Mouse (Mus musculus): ENCODE measurements around the gene Arf4. TPM values are rescaled to one million over a fixed set of nuclear protein-coding genes. Genes with fewer than 3 reads are reported as not detected.
"Not testable (repeated sequence)": the region's sequence is repeated elsewhere in the genome, so short reads cannot be mapped to it uniquely, and the experiment has no call there.

The Arf4 gene
- polyA plus RNA-seq, 1 experiment, result 128 TPM

GRCm38 (mm10) chr14:26675791-26676190, 37.9 kb downstream of the Arf4 start:
- no peak overlapping the region for H3ac ChIP-seq (ENCODE audit: control insufficient read depth, insufficient read length)
- no peaks in the 10 kb centered on the region for H3K79me2 ChIP-seq (ENCODE audit: control insufficient read depth, insufficient read depth)
- H3K4me2 ChIP-seq (ENCODE audit: low read depth), result no peak overlapping the region
- no peak overlapping the region for H3K4me3 ChIP-seq
- H3K27me3 ChIP-seq (ENCODE audit: control insufficient read depth, insufficient read depth, insufficient read length), result no peaks in the 10 kb centered on the region
- H3K36me3 ChIP-seq (ENCODE audit: control insufficient read depth, insufficient read depth), result no peaks in the 10 kb centered on the region
- TF ChIP-seq REST (IDR thresholded peaks at IDR 0.05; ENCODE audit: insufficient read depth, insufficient read length), result no peak
- TF ChIP-seq MYOD1 (IDR thresholded peaks at IDR 0.05; ENCODE audit: control insufficient read depth in 1 of 3, insufficient read length in 2 of 3, low read depth in 2 of 3), result no peak
- no peak for TF ChIP-seq TCF3 (IDR thresholded peaks at IDR 0.05; ENCODE audit: insufficient read length, low read depth)
- no peak for TF ChIP-seq MYOG (IDR thresholded peaks at IDR 0.05; ENCODE audit: control insufficient read depth in 1 of 3, insufficient read depth in 1 of 3, insufficient read length in 2 of 3, low read depth in 2 of 3)
- TF ChIP-seq USF1 (IDR thresholded peaks at IDR 0.05; ENCODE audit: low read depth), result no peak
- no peak for TF ChIP-seq SRF (IDR thresholded peaks at IDR 0.05; ENCODE audit: control insufficient read depth, insufficient read length, low read depth)
- TF ChIP-seq MAX (IDR thresholded peaks at IDR 0.05; ENCODE audit: low read depth), result no peak
- TF ChIP-seq TCF12 (IDR thresholded peaks at IDR 0.05; ENCODE audit: insufficient read depth, poor library complexity, severe bottlenecking), result no peak
- no peak for TF ChIP-seq E2F4 (IDR thresholded peaks at IDR 0.05; ENCODE audit: insufficient read depth)
- no peak for TF ChIP-seq POLR2A (IDR thresholded peaks at IDR 0.05; ENCODE audit: insufficient read length, low read depth)
- no peak for TF ChIP-seq CEBPB (IDR thresholded peaks at IDR 0.05; ENCODE audit: insufficient read depth, poor library complexity, severe bottlenecking)
- TF ChIP-seq POLR2AphosphoS2 (IDR thresholded peaks at IDR 0.05; ENCODE audit: insufficient read length, low read depth), result no peak

- Histone ChIP-seq H3K79me2 (ENCODE audit: control insufficient read depth, insufficient read depth) (no peaks in the 10 kb centered on the region), H3K27me3 (ENCODE audit: control insufficient read depth, insufficient read depth, insufficient read length) (no peaks in the 10 kb centered on the region), H3K4me3 (no peak overlapping the region), H3K4me2 (ENCODE audit: low read depth) (no peak overlapping the region), H3K36me3 (ENCODE audit: control insufficient read depth, insufficient read depth) (no peaks in the 10 kb centered on the region), H3ac (ENCODE audit: control insufficient read depth, insufficient read length) (no peak overlapping the region)
- TF ChIP-seq MAX (IDR thresholded peaks at IDR 0.05; ENCODE audit: low read depth) (no peak), REST (IDR thresholded peaks at IDR 0.05; ENCODE audit: insufficient read depth, insufficient read length) (no peak), MYOD1 (IDR thresholded peaks at IDR 0.05; ENCODE audit: control insufficient read depth in 1 of 3, insufficient read length in 2 of 3, low read depth in 2 of 3) (no peak), POLR2A (IDR thresholded peaks at IDR 0.05; ENCODE audit: insufficient read length, low read depth) (no peak), TCF3 (IDR thresholded peaks at IDR 0.05; ENCODE audit: insufficient read length, low read depth) (no peak), USF1 (IDR thresholded peaks at IDR 0.05; ENCODE audit: low read depth) (no peak), E2F4 (IDR thresholded peaks at IDR 0.05; ENCODE audit: insufficient read depth) (no peak), CEBPB (IDR thresholded peaks at IDR 0.05; ENCODE audit: insufficient read depth, poor library complexity, severe bottlenecking) (no peak), TCF12 (IDR thresholded peaks at IDR 0.05; ENCODE audit: insufficient read depth, poor library complexity, severe bottlenecking) (no peak), POLR2AphosphoS2 (IDR thresholded peaks at IDR 0.05; ENCODE audit: insufficient read length, low read depth) (no peak), MYOG (IDR thresholded peaks at IDR 0.05; ENCODE audit: control insufficient read depth in 1 of 3, insufficient read depth in 1 of 3, insufficient read length in 2 of 3, low read depth in 2 of 3) (no peak), SRF (IDR thresholded peaks at IDR 0.05; ENCODE audit: control insufficient read depth, insufficient read length, low read depth) (no peak)
Observed at GRCm38 (mm10) chr14:26690727-26691126, 52.9 kb downstream of the Arf4 start.

- H3K4me3 ChIP-seq, result no peak overlapping the region
- TF ChIP-seq USF1 (IDR thresholded peaks at IDR 0.05; ENCODE audit: low read depth) (no peak), POLR2AphosphoS2 (IDR thresholded peaks at IDR 0.05; ENCODE audit: insufficient read length, low read depth) (no peak), POLR2A (IDR thresholded peaks at IDR 0.05; ENCODE audit: insufficient read length, low read depth) (no peak), MYOD1 (IDR thresholded peaks at IDR 0.05; ENCODE audit: control insufficient read depth in 1 of 3, insufficient read length in 2 of 3, low read depth in 2 of 3) (no peak), MAX (IDR thresholded peaks at IDR 0.05; ENCODE audit: low read depth) (no peak), TCF12 (IDR thresholded peaks at IDR 0.05; ENCODE audit: insufficient read depth, poor library complexity, severe bottlenecking) (no peak), TCF3 (IDR thresholded peaks at IDR 0.05; ENCODE audit: insufficient read length, low read depth) (no peak), MYOG (IDR thresholded peaks at IDR 0.05; ENCODE audit: control insufficient read depth in 1 of 3, insufficient read depth in 1 of 3, insufficient read length in 2 of 3, low read depth in 2 of 3) (no peak), CEBPB (IDR thresholded peaks at IDR 0.05; ENCODE audit: insufficient read depth, poor library complexity, severe bottlenecking) (no peak), REST (IDR thresholded peaks at IDR 0.05; ENCODE audit: insufficient read depth, insufficient read length) (no peak), SRF (IDR thresholded peaks at IDR 0.05; ENCODE audit: control insufficient read depth, insufficient read length, low read depth) (no peak)
- no peak overlapping the region for H3K4me2 ChIP-seq (ENCODE audit: low read depth)
- H3K79me2 ChIP-seq (ENCODE audit: control insufficient read depth, insufficient read depth), result no peaks in the 10 kb centered on the region
- H3K27me3 ChIP-seq (ENCODE audit: control insufficient read depth, insufficient read depth, insufficient read length), result no peaks in the 10 kb centered on the region
- no peaks in the 10 kb centered on the region for H3K36me3 ChIP-seq (ENCODE audit: control insufficient read depth, insufficient read depth)
- H3ac ChIP-seq (ENCODE audit: control insufficient read depth, insufficient read length), result no peak overlapping the region
Observed at GRCm38 (mm10) chr14:26691363-26691762, 53.5 kb downstream of the Arf4 start.

GRCm38 (mm10) chr14:26692974-26693373, 55.1 kb downstream of the Arf4 start, which contains the start of gene Dnah12:
Gene Dnah12 (plus strand): TSS chr14:26693274.
- no peaks in the 10 kb centered on the region for H3K36me3 ChIP-seq (ENCODE audit: control insufficient read depth, insufficient read depth)
- H3K79me2 ChIP-seq (ENCODE audit: control insufficient read depth, insufficient read depth), result no peaks in the 10 kb centered on the region
- H3K4me2 ChIP-seq (ENCODE audit: low read depth), result no peak within 1 kb of the TSS
- H3ac ChIP-seq (ENCODE audit: control insufficient read depth, insufficient read length), result no peak within 1 kb of the TSS
- no peaks in the 10 kb centered on the region for H3K27me3 ChIP-seq (ENCODE audit: control insufficient read depth, insufficient read depth, insufficient read length)
- TF ChIP-seq MYOG (IDR thresholded peaks at IDR 0.05; ENCODE audit: control insufficient read depth in 1 of 3, insufficient read depth in 1 of 3, insufficient read length in 2 of 3, low read depth in 2 of 3) (no peak), MAX (IDR thresholded peaks at IDR 0.05; ENCODE audit: low read depth) (no peak), REST (IDR thresholded peaks at IDR 0.05; ENCODE audit: insufficient read depth, insufficient read length) (no peak)
- H3K4me3 ChIP-seq, result no peak within 1 kb of the TSS

GRCm38 (mm10) chr14:26697912-26698311, 60.0 kb downstream of the Arf4 start:
- Histone ChIP-seq H3K4me2 (ENCODE audit: low read depth) (no peak overlapping the region), H3K4me3 (no peak overlapping the region), H3K27me3 (ENCODE audit: control insufficient read depth, insufficient read depth, insufficient read length) (no peaks in the 10 kb centered on the region), H3K36me3 (ENCODE audit: control insufficient read depth, insufficient read depth) (no peaks in the 10 kb centered on the region), H3ac (ENCODE audit: control insufficient read depth, insufficient read length) (no peak overlapping the region), H3K79me2 (ENCODE audit: control insufficient read depth, insufficient read depth) (no peaks in the 10 kb centered on the region)
- no peak for TF ChIP-seq TCF3 (IDR thresholded peaks at IDR 0.05; ENCODE audit: insufficient read length, low read depth)
- TF ChIP-seq E2F4 (IDR thresholded peaks at IDR 0.05; ENCODE audit: insufficient read depth), result no peak
- TF ChIP-seq USF1 (IDR thresholded peaks at IDR 0.05; ENCODE audit: low read depth), result no peak

- not testable (repeated sequence) for H3K36me3 ChIP-seq (ENCODE audit: control insufficient read depth, insufficient read depth); H3K27me3 ChIP-seq (ENCODE audit: control insufficient read depth, insufficient read depth, insufficient read length); H3K4me2 ChIP-seq (ENCODE audit: low read depth); H3K79me2 ChIP-seq (ENCODE audit: control insufficient read depth, insufficient read depth); H3ac ChIP-seq (ENCODE audit: control insufficient read depth, insufficient read length); H3K4me3 ChIP-seq
Observed at GRCm38 (mm10) chr14:26705246-26705645, 67.4 kb downstream of the Arf4 start.

All from myocyte (in vitro differentiated cells).